Mouse (Mus musculus): ENCODE results near the gene Pmf1. TPM values are rescaled to one million over a fixed set of nuclear protein-coding genes. Genes with fewer than 3 reads are reported as not detected.

The Pmf1 gene
- polyA plus RNA-seq, 1 experiment from 2014 or later: 62.5 TPM

GRCm38 (mm10) chr3:88449395-88450023 lies 39.4 kb upstream of the Pmf1 start:
- 48% methylated on average over 21 of the region's 21 CpGs for WGBS
- H3K4me1 ChIP-seq (replicated peaks; ENCODE audit: control insufficient read depth, insufficient read depth, low read length): peaks cover 26% of the 10 kb centered on the region
- H3K4me2 ChIP-seq (replicated peaks; ENCODE audit: low read depth): peak overlapping the region; percentile 33
- no peak overlapping the region for H3K9ac ChIP-seq (ENCODE audit: low read depth, low read length)
- H3K27me3 ChIP-seq (replicated peaks; ENCODE audit: control insufficient read depth, insufficient read depth, low read length): no peaks in the 10 kb centered on the region
- no peak overlapping the region for H3K4me3 ChIP-seq (ENCODE audit: low read depth, low read length)
- H3K36me3 ChIP-seq (ENCODE audit: control insufficient read depth, insufficient read depth): peaks cover 39% of the 10 kb centered on the region
- ATAC-seq: no peak
- no peak for TF ChIP-seq CTCF (IDR thresholded peaks at IDR 0.05; ENCODE audit: low read depth)
- no peaks in the 10 kb centered on the region for H3K9me3 ChIP-seq (ENCODE audit: control insufficient read depth)
- peak overlapping the region; percentile 92 for H3K27ac ChIP-seq (ENCODE audit: low read depth, low read length)

GRCm38 (mm10) chr3:88448443-88448842 lies 38.3 kb upstream of the Pmf1 start:
- WGBS: 30% methylated on average over 8 of the region's 8 CpGs
- peak overlapping the region; percentile 92 for H3K27ac ChIP-seq (ENCODE audit: low read depth, low read length)
- peaks cover 26% of the 10 kb centered on the region for H3K4me1 ChIP-seq (replicated peaks; ENCODE audit: control insufficient read depth, insufficient read depth, low read length)
- no peak overlapping the region for H3K9ac ChIP-seq (ENCODE audit: low read depth, low read length)
- peak; percentile 79 for ATAC-seq
- H3K9me3 ChIP-seq (ENCODE audit: control insufficient read depth): no peaks in the 10 kb centered on the region
- peaks cover 39% of the 10 kb centered on the region for H3K36me3 ChIP-seq (ENCODE audit: control insufficient read depth, insufficient read depth)
- no peak for TF ChIP-seq CTCF (IDR thresholded peaks at IDR 0.05; ENCODE audit: low read depth)
- peak overlapping the region; percentile 13; the same call in 1 of the 2 replicates for H3K4me2 ChIP-seq (replicated peaks; ENCODE audit: low read depth)
- H3K27me3 ChIP-seq (replicated peaks; ENCODE audit: control insufficient read depth, insufficient read depth, low read length): no peaks in the 10 kb centered on the region
- no peak overlapping the region for H3K4me3 ChIP-seq (ENCODE audit: low read depth, low read length)

GRCm38 (mm10) chr3:88447676-88448183 lies 37.6 kb upstream of the Pmf1 start:
- H3K9me3 ChIP-seq (ENCODE audit: control insufficient read depth): no peaks in the 10 kb centered on the region
- no peak for TF ChIP-seq CTCF (IDR thresholded peaks at IDR 0.05; ENCODE audit: low read depth)
- H3K4me2 ChIP-seq (replicated peaks; ENCODE audit: low read depth): peak overlapping the region; percentile 13; the same call in 1 of the 2 replicates
- H3K4me1 ChIP-seq (replicated peaks; ENCODE audit: control insufficient read depth, insufficient read depth, low read length): peaks cover 25% of the 10 kb centered on the region
- peaks cover 38% of the 10 kb centered on the region for H3K36me3 ChIP-seq (ENCODE audit: control insufficient read depth, insufficient read depth)
- H3K4me3 ChIP-seq (ENCODE audit: low read depth, low read length): no peak overlapping the region
- no peaks in the 10 kb centered on the region for H3K27me3 ChIP-seq (replicated peaks; ENCODE audit: control insufficient read depth, insufficient read depth, low read length)
- ATAC-seq: peak; percentile 56; the same call in 1 of the 2 replicates
- peak overlapping the region; percentile 28; the same call in 1 of the 2 replicates for H3K9ac ChIP-seq (ENCODE audit: low read depth, low read length)
- WGBS: 35% methylated on average over 8 of the region's 8 CpGs
- H3K27ac ChIP-seq (ENCODE audit: low read depth, low read length): peak overlapping the region; percentile 92

- Histone ChIP-seq H3K4me2 (replicated peaks; ENCODE audit: low read depth) (0 out of 2 replicates have a peak overlapping the region, but pooled peaks have one; percentile 9), H3K9me3 (ENCODE audit: control insufficient read depth) (no peaks in the 10 kb centered on the region), H3K27ac (ENCODE audit: low read depth, low read length) (peak overlapping the region; percentile 92), H3K36me3 (ENCODE audit: control insufficient read depth, insufficient read depth) (peaks cover 26% of the 10 kb centered on the region; the same call in 1 of the 2 replicates), H3K4me1 (replicated peaks; ENCODE audit: control insufficient read depth, insufficient read depth, low read length) (peaks cover 25% of the 10 kb centered on the region), H3K4me3 (ENCODE audit: low read depth, low read length) (no peak overlapping the region), H3K27me3 (replicated peaks; ENCODE audit: control insufficient read depth, insufficient read depth, low read length) (no peaks in the 10 kb centered on the region), H3K9ac (ENCODE audit: low read depth, low read length) (no peak overlapping the region)
- no peak for TF ChIP-seq CTCF (IDR thresholded peaks at IDR 0.05; ENCODE audit: low read depth)
- 29% methylated on average over 8 of the region's 8 CpGs for WGBS
- ATAC-seq: no peak
Observed at GRCm38 (mm10) chr3:88446471-88447123, 36.5 kb upstream of the Pmf1 start.

- peak; percentile 82 for ATAC-seq
Observed at GRCm38 (mm10) chr3:88442888-88443287, 32.8 kb upstream of the Pmf1 start.

GRCm38 (mm10) chr3:88442488-88442887 lies 32.4 kb upstream of the Pmf1 start:
- Histone ChIP-seq H3K9me3 (ENCODE audit: control insufficient read depth) (no peaks in the 10 kb centered on the region), H3K4me2 (replicated peaks; ENCODE audit: low read depth) (peak overlapping the region; percentile 14; the same call in 1 of the 2 replicates), H3K9ac (ENCODE audit: low read depth, low read length) (no peak overlapping the region), H3K27ac (ENCODE audit: low read depth, low read length) (peak overlapping the region; percentile 73), H3K4me3 (ENCODE audit: low read depth, low read length) (no peak overlapping the region), H3K4me1 (replicated peaks; ENCODE audit: control insufficient read depth, insufficient read depth, low read length) (peaks cover 24% of the 10 kb centered on the region; the same call in 1 of the 2 replicates), H3K36me3 (ENCODE audit: control insufficient read depth, insufficient read depth) (peaks cover 29% of the 10 kb centered on the region; the same call in 1 of the 2 replicates), H3K27me3 (replicated peaks; ENCODE audit: control insufficient read depth, insufficient read depth, low read length) (no peaks in the 10 kb centered on the region)
- WGBS: 57% methylated on average over 12 of the region's 12 CpGs
- TF ChIP-seq CTCF (IDR thresholded peaks at IDR 0.05; ENCODE audit: low read depth): no peak
- peak; percentile 55 for ATAC-seq

More at GRCm38 (mm10) chr3:88442888-88443287, 32.8 kb upstream of the Pmf1 start:
- whole genome bisulfite sequencing: 37% methylated on average over 7 of the region's 7 CpGs
- peaks cover 25% of the 10 kb centered on the region; the same call in 1 of the 2 replicates for H3K36me3 ChIP-seq (ENCODE audit: control insufficient read depth, insufficient read depth)
- H3K4me2 ChIP-seq (replicated peaks; ENCODE audit: low read depth): peak overlapping the region; percentile 14; the same call in 1 of the 2 replicates
- H3K4me1 ChIP-seq (replicated peaks; ENCODE audit: control insufficient read depth, insufficient read depth, low read length): peaks cover 24% of the 10 kb centered on the region; the same call in 1 of the 2 replicates
- peak; percentile 31 for TF ChIP-seq CTCF (IDR thresholded peaks at IDR 0.05; ENCODE audit: low read depth)
- H3K9ac ChIP-seq (ENCODE audit: low read depth, low read length): no peak overlapping the region
- H3K4me3 ChIP-seq (ENCODE audit: low read depth, low read length): no peak overlapping the region
- no peaks in the 10 kb centered on the region for H3K27me3 ChIP-seq (replicated peaks; ENCODE audit: control insufficient read depth, insufficient read depth, low read length)
- H3K27ac ChIP-seq (ENCODE audit: low read depth, low read length): peak overlapping the region; percentile 73
- no peaks in the 10 kb centered on the region for H3K9me3 ChIP-seq (ENCODE audit: control insufficient read depth)

Data from intestine, postnatal 0 days (tissue).